Mouse (Mus musculus) heart, embryonic 10.5 days (tissue): Measurements from ENCODE around the gene Atg3. TPM values are rescaled to one million over a fixed set of nuclear protein-coding genes. Genes with fewer than 3 reads are reported as not detected.

Experiments
- DNase-seq: peaks from one replicate; pipeline ENCODE4 v3.0.0-alpha.2; 2017; ENCODE audit warnings: low spot score
- H3K27ac ChIP-seq: fragments of 300-500 bp; sonication (generic); 2 replicates; pipeline ENCODE4 v1.5.1; 2016; ENCODE audit warnings: mild to moderate bottlenecking
- H3K27me3 ChIP-seq: fragments of 300-500 bp; sonication (generic); 2 replicates; pipeline ENCODE4 v1.6.1; 2016; ENCODE audit warnings: mild to moderate bottlenecking; ENCODE audit not compliant: poor library complexity, insufficient read depth, severe bottlenecking
- H3K36me3 ChIP-seq: fragments of 300-500 bp; sonication (generic); 2 replicates; pipeline ENCODE4 v1.6.1; 2016; ENCODE audit warnings: mild to moderate bottlenecking, moderate library complexity
- H3K4me1 ChIP-seq: fragments of 300-500 bp; sonication (generic); 2 replicates; pipeline ENCODE4 v1.6.1; 2016; ENCODE audit warnings: mild to moderate bottlenecking
- H3K4me3 ChIP-seq: fragments of 300-500 bp; sonication (generic); 2 replicates; pipeline ENCODE4 v1.5.1; 2016; ENCODE audit warnings: mild to moderate bottlenecking, moderate library complexity
- H3K9me3 ChIP-seq: fragments of 300-500 bp; sonication (generic); 2 replicates; pipeline ENCODE4 v1.6.1; 2016; ENCODE audit warnings: mild to moderate bottlenecking, moderate library complexity
- WGBS: fragments of 180-500 bp; shearing (Covaris S2); methylation state at CpG from one replicate; pipeline ENCODE4 v1.1.7; 2016; 5-methylcytosine and 5-hydroxymethylcytosine counted together
- polyA plus RNA-seq: library from polyadenylated mRNA; unstranded; fragments of >200 nt; fragmentation: Nextera tagmentation; extraction: Ambion mirVana; gene quantifications from 2 replicates; pipeline ENCODE4 v1.2.1, GENCODE M21; 2016

The Atg3 gene
- polyA plus RNA-seq, 1 experiment from 2014 or later: 39.6 TPM

GRCm38 (mm10) chr16:45223648-45224388 is 65.2 kb downstream of the Atg3 start, which contains the start of gene Btla:
Btla (plus strand) TSS chr16:45224315.
- Histone ChIP-seq H3K27ac (no peak within 1 kb of the TSS), H3K4me3 (no peak within 1 kb of the TSS), H3K4me1 (no peaks in the 10 kb centered on the region), H3K36me3 (no peaks in the 10 kb centered on the region), H3K27me3 (no peaks in the 10 kb centered on the region), H3K9me3 (no peaks in the 10 kb centered on the region)
- WGBS: 50% methylated on average over 10 of the region's 10 CpGs
- DNase-seq: no peak

GRCm38 (mm10) chr16:45224431-45225008 is 65.9 kb downstream of the Atg3 start:
- 76% methylated on average over 4 of the region's 4 CpGs for WGBS
- Histone ChIP-seq H3K36me3 (no peaks in the 10 kb centered on the region), H3K27me3 (no peaks in the 10 kb centered on the region), H3K4me1 (no peaks in the 10 kb centered on the region), H3K9me3 (no peaks in the 10 kb centered on the region), H3K27ac (no peak overlapping the region), H3K4me3 (no peak overlapping the region)
- no peak for DNase-seq

- H3K27me3 ChIP-seq: no peaks in the 10 kb centered on the region
- H3K27ac ChIP-seq: no peak overlapping the region
- H3K4me3 ChIP-seq: no peak overlapping the region
- no peaks in the 10 kb centered on the region for H3K4me1 ChIP-seq
- WGBS: 80% methylated on average over 1 of the region's 1 CpGs
- DNase-seq: no peak
- no peaks in the 10 kb centered on the region for H3K9me3 ChIP-seq
- no peaks in the 10 kb centered on the region for H3K36me3 ChIP-seq
These were observed 68.4 kb downstream of the Atg3 start for GRCm38 (mm10) chr16:45227002-45227401.

- no peak overlapping the region for H3K27ac ChIP-seq
- no peaks in the 10 kb centered on the region for H3K36me3 ChIP-seq
- 83% methylated on average over 1 of the region's 1 CpGs for WGBS
- no peak for DNase-seq
- no peaks in the 10 kb centered on the region for H3K9me3 ChIP-seq
- H3K27me3 ChIP-seq: no peaks in the 10 kb centered on the region
- H3K4me1 ChIP-seq: no peaks in the 10 kb centered on the region
- no peak overlapping the region for H3K4me3 ChIP-seq
These were observed 72.7 kb downstream of the Atg3 start for GRCm38 (mm10) chr16:45231296-45231695.

GRCm38 (mm10) chr16:45233007-45233406 is 74.4 kb downstream of the Atg3 start:
- H3K27me3 ChIP-seq: no peaks in the 10 kb centered on the region
- no peak for DNase-seq
- H3K27ac ChIP-seq: no peak overlapping the region
- WGBS: 81% methylated on average over 3 of the region's 3 CpGs
- H3K36me3 ChIP-seq: no peaks in the 10 kb centered on the region
- no peak overlapping the region for H3K4me3 ChIP-seq
- no peaks in the 10 kb centered on the region for H3K9me3 ChIP-seq
- no peaks in the 10 kb centered on the region for H3K4me1 ChIP-seq

Other genes with a start within 250 kb of the Atg3 start
- gene Cd200r3, start 215.1 kb upstream of the Atg3 start, polyA plus RNA-seq: 0.36 and 0.54 TPM in 2 replicates
- 66.7 and 78.8 TPM in 2 replicates for gene Ccdc80, start 65.4 kb upstream of the Atg3 start, polyA plus RNA-seq
- 13.9 and 14.0 TPM in 2 replicates for gene Slc35a5, start 79 bp upstream of the Atg3 start, polyA plus RNA-seq
- not detected in 2 replicates for gene Btla, start 65.5 kb downstream of the Atg3 start, polyA plus RNA-seq